Mouse (Mus musculus): ENCODE measurements around the gene Nkain4. TPM values are rescaled to one million over a fixed set of nuclear protein-coding genes. Genes with fewer than 3 reads are reported as not detected.

The Nkain4 gene
- total and polyA plus RNA-seq, 3 experiments, result not detected

DNA sequence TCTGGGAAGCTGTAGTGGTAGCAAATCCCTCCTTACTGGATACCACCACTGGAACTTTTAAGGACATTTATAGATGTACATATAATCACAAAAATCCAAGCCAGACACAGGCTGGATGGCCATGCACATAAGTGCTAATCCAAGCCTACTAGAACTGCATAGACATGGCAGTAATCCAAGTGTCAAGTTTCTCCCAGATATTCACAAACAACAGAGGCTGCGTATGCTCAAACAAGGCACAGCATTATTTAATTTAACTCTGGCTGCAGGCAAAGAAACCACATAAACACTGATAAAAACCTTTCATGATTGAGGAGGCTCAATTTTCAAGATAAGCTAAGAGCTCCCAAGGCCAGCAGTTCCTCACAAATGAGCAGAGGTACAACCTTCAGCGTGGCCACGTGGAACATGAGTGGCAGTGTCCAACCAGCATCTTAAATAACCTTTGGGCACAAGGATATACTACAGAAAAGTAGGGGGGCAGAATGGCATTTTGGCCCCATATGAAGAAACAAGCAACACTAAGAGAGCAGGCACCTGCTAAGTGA is 38.5 kb downstream of the Nkain4 start:
- H3K36me3 ChIP-seq (replicated peaks in 1 of 2; ENCODE audit: control insufficient read depth in 1 of 2, insufficient read depth in 1 of 2, low read length in 1 of 2), result peaks cover 61 to 76% of the 10 kb centered on the region in 2 experiments

GRCm38 (mm10) chr2:180910928-180911327 is 43.6 kb downstream of the Nkain4 start:
- dilution Hi-C loops (cut with MboI; ENCODE audit: extremely low pct_ligation_motif_present, extremely low pct_unique_long_range_greater_than_20kb, low sequenced_read_pairs), result no loop called here
- peaks cover 64 to 89% of the 10 kb centered on the region in 2 experiments for H3K36me3 ChIP-seq (replicated peaks in 1 of 2; ENCODE audit: control insufficient read depth in 1 of 2, insufficient read depth in 1 of 2, low read length in 1 of 2)
- no peak for TF ChIP-seq SIN3A (IDR thresholded peaks at IDR 0.05; ENCODE audit: low read length)
- TF ChIP-seq TCF12 (IDR thresholded peaks at IDR 0.05; ENCODE audit: low read depth, low read length), result no peak
- no peak for TF ChIP-seq BHLHE40 (IDR thresholded peaks at IDR 0.05; ENCODE audit: low read depth, low read length)
- no peak for TF ChIP-seq JUND (conservative IDR thresholded peaks at IDR 0.05; ENCODE audit: low read depth, low read length)
- no peak for TF ChIP-seq HCFC1 (IDR thresholded peaks at IDR 0.05; ENCODE audit: low read depth, low read length)
- TF ChIP-seq SMC3 (IDR thresholded peaks at IDR 0.05; ENCODE audit: low read depth, low read length), result no peak
- no peak for TF ChIP-seq ZNF384 (IDR thresholded peaks at IDR 0.05; ENCODE audit: low read depth, low read length)
- no peak for TF ChIP-seq EP300 (IDR thresholded peaks at IDR 0.05; ENCODE audit: low read length)

More for the DNA sequence above, 38.5 kb downstream of the Nkain4 start:
- peaks cover 0 to 36% of the 10 kb centered on the region in 2 experiments; a peak in 2 of 4 replicates for H3K4me1 ChIP-seq (ENCODE audit: control insufficient read depth in 1 of 2, insufficient read depth in 2 of 2)
- no peaks in the 10 kb centered on the region for H3K9me3 ChIP-seq (replicated peaks; ENCODE audit: low read length)
- TF ChIP-seq IRF4 (IDR thresholded peaks at IDR 0.05; ENCODE audit: low read depth, low read length) (no peak), TCF12 (IDR thresholded peaks at IDR 0.05; ENCODE audit: low read depth, low read length) (no peak), GABPA (IDR thresholded peaks at IDR 0.05; ENCODE audit: insufficient replicate concordance, low read depth, low read length) (no peak), MAZ (IDR thresholded peaks at IDR 0.05; ENCODE audit: low read depth, low read length) (no peak), ELF1 (IDR thresholded peaks at IDR 0.05; ENCODE audit: low read depth, low read length) (no peak), MAX (IDR thresholded peaks at IDR 0.05; ENCODE audit: low read length) (no peak), NELFE (IDR thresholded peaks at IDR 0.05; ENCODE audit: low read depth, low read length) (no peak), POLR2AphosphoS2 (IDR thresholded peaks at IDR 0.05; ENCODE audit: low read depth, low read length) (no peak), JUND (conservative IDR thresholded peaks at IDR 0.05; ENCODE audit: low read depth, low read length) (no peak), NRF1 (IDR thresholded peaks at IDR 0.05; ENCODE audit: low read depth, low read length) (no peak), PAX5 (IDR thresholded peaks at IDR 0.05; ENCODE audit: low read length) (no peak), MYC (IDR thresholded peaks at IDR 0.05; ENCODE audit: low read depth, low read length) (no peak)
- H3K9ac ChIP-seq (ENCODE audit: insufficient read depth, low read depth), result no peak overlapping the region
- no peak overlapping the region for H3K4me3 ChIP-seq (replicated peaks in 1 of 3; ENCODE audit: low read depth in 2 of 3, low read length in 2 of 3, poor library complexity in 1 of 3)
- DNase-seq (ENCODE audit: extremely low read depth), result no peak
- no peaks in the 10 kb centered on the region for H3K27me3 ChIP-seq (replicated peaks)
- no peak overlapping the region for H3K4me2 ChIP-seq (ENCODE audit: insufficient read depth, low read depth, poor library complexity, severe bottlenecking)
- peaks cover 89% of the 10 kb centered on the region for H3K79me2 ChIP-seq (replicated peaks; ENCODE audit: control insufficient read depth, extremely low read depth, insufficient read depth, poor library complexity, severe bottlenecking)
- dilution Hi-C loops (cut with MboI; ENCODE audit: extremely low pct_ligation_motif_present, extremely low pct_unique_long_range_greater_than_20kb, low sequenced_read_pairs), result no loop called here
- H3K27ac ChIP-seq (ENCODE audit: insufficient read depth, low read depth), result no peak overlapping the region
- in situ Hi-C loops (cut with MboI; ENCODE audit: low pct_ligation_motif_present, low pct_unique_long_range_greater_than_20kb, low sequenced_read_pairs), result no loop called here

More at GRCm38 (mm10) chr2:180910928-180911327, 43.6 kb downstream of the Nkain4 start:
- in situ Hi-C loops (cut with MboI; ENCODE audit: low pct_ligation_motif_present, low pct_unique_long_range_greater_than_20kb, low sequenced_read_pairs), result no loop called here
- Histone ChIP-seq H3K9ac (ENCODE audit: insufficient read depth, low read depth) (no peak overlapping the region), H3K4me1 (ENCODE audit: control insufficient read depth in 1 of 2, insufficient read depth in 2 of 2) (peaks cover 0 to 25% of the 10 kb centered on the region in 2 experiments; a peak in 1 of 4 replicates), H3K27me3 (replicated peaks) (no peaks in the 10 kb centered on the region), H3K27ac (ENCODE audit: insufficient read depth, low read depth) (no peak overlapping the region), H3K79me2 (replicated peaks; ENCODE audit: control insufficient read depth, extremely low read depth, insufficient read depth, poor library complexity, severe bottlenecking) (peaks cover 65% of the 10 kb centered on the region), H3K4me3 (replicated peaks in 1 of 3; ENCODE audit: low read depth in 2 of 3, low read length in 2 of 3, poor library complexity in 1 of 3) (no peak overlapping the region), H3K9me3 (replicated peaks; ENCODE audit: low read length) (no peaks in the 10 kb centered on the region), H3K4me2 (ENCODE audit: insufficient read depth, low read depth, poor library complexity, severe bottlenecking) (no peak overlapping the region)
- no peak for DNase-seq (ENCODE audit: extremely low read depth)

Measured in CH12.LX (cell line).